Mouse (Mus musculus): ENCODE results near the gene Olfr643. TPM values are rescaled to one million over a fixed set of nuclear protein-coding genes. Genes with fewer than 3 reads are reported as not detected.

Gene Olfr643
- polyA plus RNA-seq (2015; fragmentation: Nextera tagmentation; extraction: Ambion mirVana), result not detected in 2 replicates

GRCm38 (mm10) chr7:104137305-104137704 lies at the start of gene Olfr643:
Gene Olfr643, minus strand, starts transcription at chr7:104137405.
- H3K4me3 ChIP-seq, result no peak within 1 kb of the TSS
- H3K9ac ChIP-seq, result no peak within 1 kb of the TSS
- H3K27me3 ChIP-seq, result no peaks in the 10 kb centered on the region
- WGBS, result 89% methylated on average over 5 of the region's 5 CpGs
- H3K9me3 ChIP-seq, result no peaks in the 10 kb centered on the region
- no peak for ATAC-seq (ENCODE audit: low FRiP score, low read depth)
- H3K4me2 ChIP-seq, result no peak within 1 kb of the TSS
- H3K36me3 ChIP-seq, result no peaks in the 10 kb centered on the region
- H3K4me1 ChIP-seq (replicated peaks), result no peaks in the 10 kb centered on the region
- no peak within 1 kb of the TSS for H3K27ac ChIP-seq (replicated peaks)

- Histone ChIP-seq H3K36me3 (no peaks in the 10 kb centered on the region), H3K9me3 (no peaks in the 10 kb centered on the region), H3K27ac (replicated peaks) (no peak within 1 kb of the TSS), H3K4me3 (no peak within 1 kb of the TSS), H3K4me2 (no peak within 1 kb of the TSS), H3K27me3 (no peaks in the 10 kb centered on the region), H3K4me1 (replicated peaks) (no peaks in the 10 kb centered on the region), H3K9ac (no peak within 1 kb of the TSS)
- no peak for ATAC-seq (ENCODE audit: low FRiP score, low read depth)
- WGBS, result 97% methylated on average over 2 of the region's 2 CpGs
Observed at GRCm38 (mm10) chr7:104183292-104183691, 46.1 kb upstream of the Olfr643 start, which contains the start of gene Olfr648. Gene Olfr648, minus strand, starts transcription at chr7:104183392.

- ATAC-seq (ENCODE audit: low FRiP score, low read depth), result no peak
- no peaks in the 10 kb centered on the region for H3K9me3 ChIP-seq
- H3K9ac ChIP-seq, result no peak overlapping the region
- no peak overlapping the region for H3K4me3 ChIP-seq
- no peaks in the 10 kb centered on the region for H3K4me1 ChIP-seq (replicated peaks)
- H3K4me2 ChIP-seq, result no peak overlapping the region
- no peaks in the 10 kb centered on the region for H3K36me3 ChIP-seq
- H3K27me3 ChIP-seq, result no peaks in the 10 kb centered on the region
- 58% methylated on average over 1 of the region's 1 CpGs for WGBS
- no peak overlapping the region for H3K27ac ChIP-seq (replicated peaks)
Observed at GRCm38 (mm10) chr7:104179074-104179473, 41.9 kb upstream of the Olfr643 start.

- Histone ChIP-seq H3K27ac (replicated peaks) (no peak overlapping the region), H3K4me3 (no peak overlapping the region), H3K9ac (no peak overlapping the region), H3K4me1 (replicated peaks) (no peaks in the 10 kb centered on the region), H3K36me3 (no peaks in the 10 kb centered on the region), H3K9me3 (no peaks in the 10 kb centered on the region), H3K27me3 (no peaks in the 10 kb centered on the region), H3K4me2 (no peak overlapping the region)
- WGBS, result 55% methylated on average over 5 of the region's 5 CpGs
- ATAC-seq (ENCODE audit: low FRiP score, low read depth), result peak; percentile 59; the same call in 1 of the 2 replicates
Observed at GRCm38 (mm10) chr7:104178422-104179054, 41.3 kb upstream of the Olfr643 start.

GRCm38 (mm10) chr7:104175085-104175484 lies 37.9 kb upstream of the Olfr643 start:
- Histone ChIP-seq H3K4me3 (no peak overlapping the region), H3K27me3 (no peaks in the 10 kb centered on the region), H3K27ac (replicated peaks) (no peak overlapping the region), H3K9me3 (no peaks in the 10 kb centered on the region), H3K4me1 (replicated peaks) (no peaks in the 10 kb centered on the region), H3K4me2 (no peak overlapping the region), H3K36me3 (no peaks in the 10 kb centered on the region), H3K9ac (no peak overlapping the region)
- ATAC-seq (ENCODE audit: low FRiP score, low read depth), result no peak
- 15% methylated on average over 1 of the region's 1 CpGs for WGBS

GRCm38 (mm10) chr7:104169634-104170204 lies 32.5 kb upstream of the Olfr643 start:
- Histone ChIP-seq H3K4me2 (no peak overlapping the region), H3K27me3 (no peaks in the 10 kb centered on the region), H3K27ac (replicated peaks) (no peak overlapping the region), H3K4me1 (replicated peaks) (no peaks in the 10 kb centered on the region), H3K9me3 (no peaks in the 10 kb centered on the region), H3K9ac (no peak overlapping the region), H3K4me3 (no peak overlapping the region), H3K36me3 (no peaks in the 10 kb centered on the region)
- 85% methylated on average over 6 of the region's 6 CpGs for WGBS
- no peak for ATAC-seq (ENCODE audit: low FRiP score, low read depth)

- Histone ChIP-seq H3K4me3 (no peak overlapping the region), H3K9ac (no peak overlapping the region), H3K27ac (replicated peaks) (no peak overlapping the region), H3K36me3 (no peaks in the 10 kb centered on the region), H3K27me3 (no peaks in the 10 kb centered on the region), H3K9me3 (no peaks in the 10 kb centered on the region), H3K4me1 (replicated peaks) (no peaks in the 10 kb centered on the region), H3K4me2 (no peak overlapping the region)
- 90% methylated on average over 6 of the region's 6 CpGs for WGBS
- ATAC-seq (ENCODE audit: low FRiP score, low read depth), result no peak
Observed at GRCm38 (mm10) chr7:104167105-104167504, 29.9 kb upstream of the Olfr643 start.

GRCm38 (mm10) chr7:104150456-104150855 lies 13.3 kb upstream of the Olfr643 start, which contains the start of gene Ubqlnl:
Gene Ubqlnl, minus strand, starts transcription at chr7:104150556.
- Histone ChIP-seq H3K4me3 (no peak within 1 kb of the TSS), H3K27ac (replicated peaks) (no peak within 1 kb of the TSS), H3K4me1 (replicated peaks) (no peaks in the 10 kb centered on the region), H3K36me3 (no peaks in the 10 kb centered on the region), H3K4me2 (no peak within 1 kb of the TSS), H3K27me3 (no peaks in the 10 kb centered on the region), H3K9me3 (no peaks in the 10 kb centered on the region), H3K9ac (no peak within 1 kb of the TSS)
- WGBS, result 97% methylated on average over 2 of the region's 2 CpGs
- ATAC-seq (ENCODE audit: low FRiP score, low read depth), result no peak

GRCm38 (mm10) chr7:104143179-104143578 lies 6.0 kb upstream of the Olfr643 start, which contains the start of gene Ubqln3:
Gene Ubqln3, minus strand, starts transcription at chr7:104143279.
- no peak for ATAC-seq (ENCODE audit: low FRiP score, low read depth)
- Histone ChIP-seq H3K4me3 (no peak within 1 kb of the TSS), H3K9me3 (no peaks in the 10 kb centered on the region), H3K4me1 (replicated peaks) (no peaks in the 10 kb centered on the region), H3K27me3 (no peaks in the 10 kb centered on the region), H3K36me3 (no peaks in the 10 kb centered on the region), H3K4me2 (no peak within 1 kb of the TSS), H3K9ac (no peak within 1 kb of the TSS), H3K27ac (replicated peaks) (no peak within 1 kb of the TSS)
- WGBS, result 79% methylated on average over 3 of the region's 3 CpGs

GRCm38 (mm10) chr7:104129726-104130125 lies 7.5 kb downstream of the Olfr643 start, which contains the start of gene Ubqln5:
Gene Ubqln5, minus strand, starts transcription at chr7:104129826.
- H3K4me1 ChIP-seq (replicated peaks), result no peaks in the 10 kb centered on the region
- WGBS, result 93% methylated on average over 5 of the region's 5 CpGs
- no peak for ATAC-seq (ENCODE audit: low FRiP score, low read depth)
- H3K27me3 ChIP-seq, result no peaks in the 10 kb centered on the region
- no peaks in the 10 kb centered on the region for H3K36me3 ChIP-seq
- H3K9me3 ChIP-seq, result no peaks in the 10 kb centered on the region
- H3K4me2 ChIP-seq, result no peak within 1 kb of the TSS
- H3K4me3 ChIP-seq, result no peak within 1 kb of the TSS
- H3K27ac ChIP-seq (replicated peaks), result no peak within 1 kb of the TSS
- no peak within 1 kb of the TSS for H3K9ac ChIP-seq

- H3K36me3 ChIP-seq, result no peaks in the 10 kb centered on the region
- H3K27me3 ChIP-seq, result no peaks in the 10 kb centered on the region
- H3K4me1 ChIP-seq (replicated peaks), result no peaks in the 10 kb centered on the region
- ATAC-seq (ENCODE audit: low FRiP score, low read depth), result no peak
- no peaks in the 10 kb centered on the region for H3K9me3 ChIP-seq
- no peak within 1 kb of the TSS for H3K4me3 ChIP-seq
- no peak within 1 kb of the TSS for H3K27ac ChIP-seq (replicated peaks)
- H3K9ac ChIP-seq, result no peak within 1 kb of the TSS
- no peak within 1 kb of the TSS for H3K4me2 ChIP-seq
Observed at GRCm38 (mm10) chr7:104104757-104104972, 32.5 kb downstream of the Olfr643 start, which contains the start of gene Olfr646. Gene Olfr646, plus strand, starts transcription at chr7:104104873.

- no peak for ATAC-seq (ENCODE audit: low FRiP score, low read depth)
Observed at GRCm38 (mm10) chr7:104103913-104104756, 33.1 kb downstream of the Olfr643 start.

More at GRCm38 (mm10) chr7:104103913-104104756, 33.1 kb downstream of the Olfr643 start:
- no peaks in the 10 kb centered on the region for H3K27me3 ChIP-seq
- H3K27ac ChIP-seq (replicated peaks), result no peak overlapping the region
- no peaks in the 10 kb centered on the region for H3K9me3 ChIP-seq
- H3K4me2 ChIP-seq, result no peak overlapping the region
- H3K4me1 ChIP-seq (replicated peaks), result no peaks in the 10 kb centered on the region
- no peaks in the 10 kb centered on the region for H3K36me3 ChIP-seq
- no peak overlapping the region for H3K9ac ChIP-seq
- 43% methylated on average over 4 of the region's 4 CpGs for WGBS
- H3K4me3 ChIP-seq, result no peak overlapping the region
